Mouse (Mus musculus): ENCODE results near the gene Tet3. TPM values are rescaled to one million over a fixed set of nuclear protein-coding genes. Genes with fewer than 3 reads are reported as not detected.

Tet3 gene
- polyA plus RNA-seq, 1 experiment from 2014 or later, result 27.7 TPM

GRCm38 (mm10) chr6:83412362-83412853 lies 46.5 kb downstream of the Tet3 start:
- Histone ChIP-seq H3K27ac (replicated peaks) (0 out of 2 replicates have a peak overlapping the region, but pooled peaks have one; percentile 2), H3K4me1 (peaks cover 88% of the 10 kb centered on the region)

GRCm38 (mm10) chr6:83411635-83412361 lies 47.1 kb downstream of the Tet3 start:
- no peak for ATAC-seq (ENCODE audit: extremely low read depth, insufficient number of reproducible peaks, low FRiP score, low TSS enrichment)
- no peak overlapping the region for H3K4me2 ChIP-seq
- H3K9ac ChIP-seq, result peak overlapping the region; percentile 25; the same call in 1 of the 2 replicates
- H3K4me3 ChIP-seq, result no peak overlapping the region
- H3K4me1 ChIP-seq, result peaks cover 82% of the 10 kb centered on the region
- H3K9me3 ChIP-seq, result no peaks in the 10 kb centered on the region
- WGBS, result 72% methylated on average over 9 of the region's 9 CpGs
- no peaks in the 10 kb centered on the region for H3K27me3 ChIP-seq (replicated peaks)
- 0 out of 2 replicates have a peak overlapping the region, but pooled peaks have one; percentile 2 for H3K27ac ChIP-seq (replicated peaks)
- peaks cover 18% of the 10 kb centered on the region; the same call in 1 of the 2 replicates for H3K36me3 ChIP-seq

More at GRCm38 (mm10) chr6:83412362-83412853, 46.5 kb downstream of the Tet3 start:
- H3K4me2 ChIP-seq, result no peak overlapping the region
- 87% methylated on average over 10 of the region's 10 CpGs for WGBS
- no peak overlapping the region for H3K4me3 ChIP-seq
- peaks cover 14% of the 10 kb centered on the region; the same call in 1 of the 2 replicates for H3K36me3 ChIP-seq
- ATAC-seq (ENCODE audit: extremely low read depth, insufficient number of reproducible peaks, low FRiP score, low TSS enrichment), result no peak
- H3K9me3 ChIP-seq, result no peaks in the 10 kb centered on the region
- no peaks in the 10 kb centered on the region for H3K27me3 ChIP-seq (replicated peaks)
- no peak overlapping the region; the same call in 1 of the 2 replicates for H3K9ac ChIP-seq

GRCm38 (mm10) chr6:83410046-83410706 lies 48.7 kb downstream of the Tet3 start:
- H3K4me1 ChIP-seq, result peaks cover 73% of the 10 kb centered on the region
- H3K4me3 ChIP-seq, result no peak overlapping the region
- no peaks in the 10 kb centered on the region for H3K27me3 ChIP-seq (replicated peaks)
- 0 out of 2 replicates have a peak overlapping the region, but pooled peaks have one; percentile 25 for H3K9ac ChIP-seq
- peaks cover 23% of the 10 kb centered on the region for H3K36me3 ChIP-seq
- H3K9me3 ChIP-seq, result no peaks in the 10 kb centered on the region
- WGBS, result 60% methylated on average over 9 of the region's 9 CpGs
- 0 out of 2 replicates have a peak overlapping the region, but pooled peaks have one; percentile 29 for H3K27ac ChIP-seq (replicated peaks)
- H3K4me2 ChIP-seq, result no peak overlapping the region
- ATAC-seq (ENCODE audit: extremely low read depth, insufficient number of reproducible peaks, low FRiP score, low TSS enrichment), result no peak

GRCm38 (mm10) chr6:83408510-83408909 lies 50.4 kb downstream of the Tet3 start:
- Histone ChIP-seq H3K4me2 (no peak overlapping the region), H3K9me3 (no peaks in the 10 kb centered on the region), H3K4me1 (peaks cover 64% of the 10 kb centered on the region), H3K27me3 (replicated peaks) (no peaks in the 10 kb centered on the region), H3K9ac (no peak overlapping the region), H3K27ac (replicated peaks) (peak overlapping the region; percentile 55), H3K36me3 (peaks cover 36% of the 10 kb centered on the region), H3K4me3 (no peak overlapping the region)
- WGBS, result 64% methylated on average over 9 of the region's 9 CpGs
- no peak for ATAC-seq (ENCODE audit: extremely low read depth, insufficient number of reproducible peaks, low FRiP score, low TSS enrichment)

GRCm38 (mm10) chr6:83405511-83406064 lies 53.3 kb downstream of the Tet3 start:
- H3K27me3 ChIP-seq (replicated peaks), result no peaks in the 10 kb centered on the region
- no peak overlapping the region for H3K9ac ChIP-seq
- no peak for ATAC-seq (ENCODE audit: extremely low read depth, insufficient number of reproducible peaks, low FRiP score, low TSS enrichment)
- peaks cover 66% of the 10 kb centered on the region for H3K36me3 ChIP-seq
- H3K27ac ChIP-seq (replicated peaks), result no peak overlapping the region
- H3K4me1 ChIP-seq, result peaks cover 36% of the 10 kb centered on the region
- H3K9me3 ChIP-seq, result no peaks in the 10 kb centered on the region
- no peak overlapping the region for H3K4me2 ChIP-seq
- WGBS, result 80% methylated on average over 7 of the region's 7 CpGs
- no peak overlapping the region for H3K4me3 ChIP-seq

GRCm38 (mm10) chr6:83404571-83404970 lies 54.3 kb downstream of the Tet3 start:
- no peak for ATAC-seq (ENCODE audit: extremely low read depth, insufficient number of reproducible peaks, low FRiP score, low TSS enrichment)
- no peaks in the 10 kb centered on the region for H3K9me3 ChIP-seq
- peaks cover 30% of the 10 kb centered on the region for H3K4me1 ChIP-seq
- H3K9ac ChIP-seq, result no peak overlapping the region
- 96% methylated on average over 13 of the region's 13 CpGs for WGBS
- H3K27ac ChIP-seq (replicated peaks), result no peak overlapping the region
- no peak overlapping the region for H3K4me3 ChIP-seq
- H3K27me3 ChIP-seq (replicated peaks), result no peaks in the 10 kb centered on the region
- H3K4me2 ChIP-seq, result no peak overlapping the region
- peaks cover 76% of the 10 kb centered on the region for H3K36me3 ChIP-seq

GRCm38 (mm10) chr6:83403481-83403880 lies 55.4 kb downstream of the Tet3 start:
- Histone ChIP-seq H3K9ac (no peak overlapping the region), H3K36me3 (peaks cover 86% of the 10 kb centered on the region), H3K4me2 (no peak overlapping the region), H3K27me3 (replicated peaks) (no peaks in the 10 kb centered on the region), H3K27ac (replicated peaks) (no peak overlapping the region), H3K4me1 (peaks cover 19% of the 10 kb centered on the region), H3K4me3 (no peak overlapping the region), H3K9me3 (no peaks in the 10 kb centered on the region)
- 92% methylated on average over 8 of the region's 8 CpGs for WGBS
- ATAC-seq (ENCODE audit: extremely low read depth, insufficient number of reproducible peaks, low FRiP score, low TSS enrichment), result no peak

- Histone ChIP-seq H3K27ac (replicated peaks) (no peak overlapping the region), H3K27me3 (replicated peaks) (no peaks in the 10 kb centered on the region), H3K36me3 (peaks cover 98% of the 10 kb centered on the region), H3K4me3 (no peak overlapping the region), H3K9me3 (no peaks in the 10 kb centered on the region), H3K9ac (no peak overlapping the region), H3K4me2 (no peak overlapping the region), H3K4me1 (0 out of 2 replicates have a peak, but pooled peaks cover 5% of the 10 kb centered on the region)
- 83% methylated on average over 3 of the region's 3 CpGs for WGBS
- no peak for ATAC-seq (ENCODE audit: extremely low read depth, insufficient number of reproducible peaks, low FRiP score, low TSS enrichment)
These were observed 59.1 kb downstream of the Tet3 start for GRCm38 (mm10) chr6:83399790-83400189.

- H3K9ac ChIP-seq, result no peak overlapping the region
- no peaks in the 10 kb centered on the region for H3K9me3 ChIP-seq
- H3K4me1 ChIP-seq, result 0 out of 2 replicates have a peak, but pooled peaks cover 5% of the 10 kb centered on the region
- 75% methylated on average over 8 of the region's 8 CpGs for WGBS
- H3K4me3 ChIP-seq, result no peak overlapping the region
- H3K4me2 ChIP-seq, result no peak overlapping the region
- ATAC-seq (ENCODE audit: extremely low read depth, insufficient number of reproducible peaks, low FRiP score, low TSS enrichment), result no peak
- peaks cover 96% of the 10 kb centered on the region for H3K36me3 ChIP-seq
- no peak overlapping the region for H3K27ac ChIP-seq (replicated peaks)
- no peaks in the 10 kb centered on the region for H3K27me3 ChIP-seq (replicated peaks)
These were observed 61.2 kb downstream of the Tet3 start for GRCm38 (mm10) chr6:83397728-83398127.

GRCm38 (mm10) chr6:83396711-83397110 lies 62.2 kb downstream of the Tet3 start:
- ATAC-seq (ENCODE audit: extremely low read depth, insufficient number of reproducible peaks, low FRiP score, low TSS enrichment), result no peak
- Histone ChIP-seq H3K4me2 (no peak overlapping the region), H3K27ac (replicated peaks) (no peak overlapping the region), H3K9me3 (no peaks in the 10 kb centered on the region), H3K27me3 (replicated peaks) (no peaks in the 10 kb centered on the region), H3K4me3 (no peak overlapping the region), H3K36me3 (peaks cover 93% of the 10 kb centered on the region), H3K9ac (no peak overlapping the region), H3K4me1 (0 out of 2 replicates have a peak, but pooled peaks cover 5% of the 10 kb centered on the region)
- 93% methylated on average over 2 of the region's 2 CpGs for WGBS

GRCm38 (mm10) chr6:83395544-83396229 lies 63.2 kb downstream of the Tet3 start:
- H3K4me2 ChIP-seq, result no peak overlapping the region
- H3K4me3 ChIP-seq, result no peak overlapping the region
- 87% methylated on average over 15 of the region's 15 CpGs for WGBS
- H3K9me3 ChIP-seq, result no peaks in the 10 kb centered on the region
- H3K27me3 ChIP-seq (replicated peaks), result no peaks in the 10 kb centered on the region
- no peak overlapping the region for H3K27ac ChIP-seq (replicated peaks)
- no peak for ATAC-seq (ENCODE audit: extremely low read depth, insufficient number of reproducible peaks, low FRiP score, low TSS enrichment)
- H3K9ac ChIP-seq, result no peak overlapping the region
- peaks cover 93% of the 10 kb centered on the region for H3K36me3 ChIP-seq
- H3K4me1 ChIP-seq, result 0 out of 2 replicates have a peak, but pooled peaks cover 5% of the 10 kb centered on the region

All from heart, embryonic 13.5 days (tissue).